Mouse (Mus musculus) heart, postnatal 36 days (tissue): ENCODE data around the gene Atp8a1. TPM values are rescaled to one million over a fixed set of nuclear protein-coding genes. Genes with fewer than 3 reads are reported as not detected.

Experiments
- DNase-seq, 2 experiments: peaks; one replicate each; pipeline ENCODE4 v3.0.0; 2021 to 2022
- intact Hi-C: fragments of 180-260 bp; cut with DNase I; formaldehyde crosslinking; loops from one replicate; pipeline ENCODE4 v1.15.1; 2025
- microRNA-seq, 2 experiments: library from miRNA; unstranded; fragments of <30 nt; microRNA quantifications; one replicate each; pipeline ENCODE4 v1.2.0; 2021; ENCODE audit warnings: borderline number of aligned reads in 2 of 2
- total RNA-seq, 2 experiments: library from RNA; stranded (reverse); gene quantifications; 2 replicates each; pipeline ENCODE4 v1.2.3; 2021

Gene Atp8a1
- total RNA-seq, 2 experiments from 2014 or later, result 24.5 to 24.7 TPM

- intact Hi-C loops, result loop anchor here (5.0 kb wide), 2 partner anchors 74 to 121 kb away; no protein-coding TSS in a partner anchor
- DNase-seq, result no peak
These were observed 241.3 kb downstream of the Atp8a1 start for GRCm38 (mm10) chr5:67605951-67606350.

GRCm38 (mm10) chr5:67599935-67600334, 247.3 kb downstream of the Atp8a1 start:
- no peak for DNase-seq
- intact Hi-C loops, result no loop called here

- intact Hi-C loops, result no loop called here
- DNase-seq, result no peak
These were observed 251.6 kb downstream of the Atp8a1 start for GRCm38 (mm10) chr5:67595629-67596028.

DNA sequence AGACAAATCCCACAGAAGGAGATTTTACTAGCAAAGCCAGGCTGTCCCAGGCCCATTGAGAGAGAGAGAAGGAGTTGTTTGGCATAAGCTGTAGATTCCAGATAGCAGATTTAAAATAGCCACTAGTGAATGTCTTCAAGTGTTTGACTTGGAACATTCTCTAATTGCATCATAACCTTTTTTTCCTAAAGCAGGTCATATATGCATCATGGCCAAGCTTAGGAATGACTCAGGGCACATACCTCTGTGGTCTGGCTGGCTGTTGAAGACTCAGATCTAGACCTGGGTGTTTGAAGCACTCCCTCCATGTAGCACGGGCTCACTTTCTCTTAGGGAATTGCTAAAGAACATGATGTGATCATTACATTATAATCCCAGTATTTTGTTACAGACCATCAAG, 252.2 kb downstream of the Atp8a1 start:
- no peak for DNase-seq
- intact Hi-C loops, result no loop called here

DNA sequence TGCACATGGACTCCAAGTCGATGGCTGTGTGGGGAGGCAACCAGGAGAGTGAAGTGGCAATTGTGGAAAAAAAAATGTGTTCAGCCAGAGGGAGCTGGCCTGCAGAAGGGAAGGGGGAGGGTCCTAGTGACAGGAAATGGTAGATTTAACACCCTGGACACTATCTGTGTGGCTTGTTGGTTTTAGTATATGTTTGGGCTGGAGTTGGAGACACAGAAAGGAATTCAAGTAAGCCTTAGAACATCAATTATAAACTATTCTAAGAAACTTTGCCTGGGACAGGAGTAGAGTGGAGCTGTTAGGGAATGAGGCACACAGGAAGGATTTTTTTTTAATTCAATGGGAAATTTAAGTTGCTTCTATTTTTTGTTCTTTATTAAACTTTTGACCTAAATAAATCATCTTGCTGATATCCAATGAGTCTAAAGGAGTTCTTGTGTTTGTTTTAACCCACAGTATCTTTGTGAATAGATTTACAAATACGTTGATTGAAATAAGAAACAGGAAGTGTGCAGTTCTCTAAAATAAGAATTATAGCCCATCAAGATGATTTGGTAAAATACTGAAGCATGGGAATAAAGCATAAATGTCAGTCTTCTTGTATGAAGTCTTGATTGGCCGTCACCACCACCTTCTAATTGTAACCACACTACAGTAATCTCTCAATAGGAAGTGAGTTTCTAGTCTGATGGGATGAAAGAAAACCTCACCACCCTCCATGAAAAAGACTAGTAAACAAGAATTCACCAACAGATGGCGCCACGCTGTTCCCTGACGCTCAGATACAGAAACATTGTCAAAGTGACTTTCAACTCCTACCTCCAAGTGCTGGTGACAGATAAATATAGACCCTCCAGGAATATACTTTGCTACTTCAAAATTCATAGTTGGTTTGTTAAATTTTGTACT, 267.3 kb downstream of the Atp8a1 start:
- DNase-seq, result peak in 1 of 2 experiments; percentile 5
- intact Hi-C loops, result loop anchor here (2.0 kb wide), 1 partner anchor 145 kb away; no protein-coding TSS in a partner anchor

GRCm38 (mm10) chr5:67575705-67576104, 271.5 kb downstream of the Atp8a1 start:
- no peak for DNase-seq
- intact Hi-C loops, result no loop called here

GRCm38 (mm10) chr5:67574039-67574438, 273.2 kb downstream of the Atp8a1 start:
- intact Hi-C loops, result no loop called here

GRCm38 (mm10) chr5:67572552-67573155, 274.6 kb downstream of the Atp8a1 start:
- intact Hi-C loops, result no loop called here
- no peak for DNase-seq

More at GRCm38 (mm10) chr5:67574039-67574438, 273.2 kb downstream of the Atp8a1 start:
- DNase-seq, result no peak

Small RNA genes within 50 kb of the gene (microRNA-seq; reads per million reads assigned to microRNA genes)
- gene Gm23617, result 0 reads per million in 2 experiments

Other genes with a start within 250 kb of the Atp8a1 start
- gene Shisa3, start 239.6 kb downstream of the Atp8a1 start, total RNA-seq, result under 1 TPM; 0.80 to 0.81 TPM
- gene Gm5108, start 94.2 kb upstream of the Atp8a1 start, total RNA-seq, result not detected
- not detected for gene Gm21905, start 99.0 kb upstream of the Atp8a1 start, total RNA-seq
- gene Grxcr1, start 184.4 kb upstream of the Atp8a1 start, total RNA-seq, result not detected